Mouse (Mus musculus) liver, adult 2 months (tissue): ENCODE results near the gene Chic2.

Source experiments
- CTCF ChIP-seq: fragments of 200-500 bp; IDR thresholded peaks from 2 replicates; pipeline ENCODE4 v1.5.1; 2011; ENCODE audit warnings: low read depth, low read length, control low read depth
- POLR2A ChIP-seq: fragments of 200-500 bp; IDR thresholded peaks from 2 replicates; pipeline ENCODE4 v1.6.1; 2011; ENCODE audit warnings: low read length, control low read depth; ENCODE audit not compliant: insufficient read depth; ENCODE audit errors: extremely low read depth

DNA sequence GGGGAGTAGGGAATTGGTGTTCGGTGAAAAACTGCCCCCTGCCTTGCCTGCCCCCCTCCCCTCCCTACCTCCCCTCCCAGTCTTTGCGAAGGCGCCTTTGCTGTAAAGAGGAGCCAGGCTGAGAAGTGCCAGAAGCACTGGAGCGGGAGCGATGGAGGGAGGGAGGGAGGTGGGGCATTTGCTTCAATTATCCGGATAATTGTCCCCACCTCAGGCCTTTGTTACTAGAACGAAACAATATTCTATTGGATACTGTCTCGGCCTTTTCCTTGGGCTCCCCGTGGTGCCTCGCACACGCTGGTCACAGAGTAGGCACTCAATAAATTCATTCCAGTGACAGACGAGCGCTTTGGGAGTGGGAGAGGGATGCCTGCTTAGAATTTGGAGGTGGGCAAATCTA is 25.6 kb upstream of the Chic2 start:
- no peak for TF ChIP-seq CTCF
- TF ChIP-seq POLR2A, result no peak
